Mouse (Mus musculus) embryonic facial prominence, embryonic 14.5 days (tissue): ENCODE measurements around the gene Slc25a20. TPM values are rescaled to one million over a fixed set of nuclear protein-coding genes. Genes with fewer than 3 reads are reported as not detected.

Source experiments
- ATAC-seq: fragments of 200-750 bp; cut with Nextera tagmentation; 2 replicates; pipeline ENCODE4 v1.8.0; 2017; ENCODE audit warnings: low read depth, moderate number of reproducible peaks, moderate TSS enrichment
- DNase-seq: peaks from one replicate; pipeline ENCODE4 v3.0.0-alpha.2; 2015; ENCODE audit warnings: low spot score
- H3K27ac ChIP-seq: fragments of 300-500 bp; sonication (generic); replicated peaks from 2 replicates; pipeline ENCODE4 v1.5.1; 2014; ENCODE audit warnings: low read depth, mild to moderate bottlenecking, low read length, moderate library complexity
- H3K27me3 ChIP-seq: fragments of 300-500 bp; sonication (generic); replicated peaks from 2 replicates; pipeline ENCODE4 v1.6.1; 2014; ENCODE audit warnings: low read length; ENCODE audit not compliant: control insufficient read depth, insufficient read depth
- H3K36me3 ChIP-seq: fragments of 300-500 bp; sonication (generic); 2 replicates; pipeline ENCODE4 v1.6.1; 2014; ENCODE audit warnings: low read length, mixed read lengths; ENCODE audit not compliant: control insufficient read depth, insufficient read depth
- H3K4me1 ChIP-seq: fragments of 300-500 bp; sonication (generic); 2 replicates; pipeline ENCODE4 v1.6.1; 2014; ENCODE audit warnings: antibody characterized with exemption, low read length; ENCODE audit not compliant: control insufficient read depth, insufficient read depth
- H3K4me2 ChIP-seq: fragments of 300-500 bp; sonication (generic); 2 replicates; pipeline ENCODE4 v1.6.1; 2014; ENCODE audit warnings: low read depth, mild to moderate bottlenecking, low read length, moderate library complexity, mixed read lengths
- H3K4me3 ChIP-seq: fragments of 300-500 bp; sonication (generic); 2 replicates; pipeline ENCODE4 v1.5.1; 2014; ENCODE audit warnings: low read depth, mild to moderate bottlenecking, low read length
- H3K9ac ChIP-seq: fragments of 300-500 bp; sonication (generic); 2 replicates; pipeline ENCODE4 v1.6.1; 2014; ENCODE audit warnings: low read depth, mild to moderate bottlenecking, low read length, moderate library complexity, mixed read lengths
- H3K9me3 ChIP-seq: fragments of 300-500 bp; sonication (generic); 2 replicates; pipeline ENCODE4 v1.6.1; 2016; ENCODE audit warnings: low read length; ENCODE audit not compliant: control insufficient read depth
- WGBS: fragments of 180-500 bp; shearing (Covaris S2); extraction: QIAGEN DNeasy Blood & Tissue Kit; methylation state at CpG from one replicate; pipeline ENCODE4 v1.1.7; 2014; 5-methylcytosine and 5-hydroxymethylcytosine counted together
- polyA plus RNA-seq: library from polyadenylated mRNA; unstranded; fragments of >200 nt; fragmentation: Nextera tagmentation; extraction: Ambion mirVana; gene quantifications from 2 replicates; pipeline ENCODE4 v1.2.1, GENCODE M21; 2014

Gene Slc25a20
- polyA plus RNA-seq, 1 experiment from 2014 or later: 24.0 TPM

DNA sequence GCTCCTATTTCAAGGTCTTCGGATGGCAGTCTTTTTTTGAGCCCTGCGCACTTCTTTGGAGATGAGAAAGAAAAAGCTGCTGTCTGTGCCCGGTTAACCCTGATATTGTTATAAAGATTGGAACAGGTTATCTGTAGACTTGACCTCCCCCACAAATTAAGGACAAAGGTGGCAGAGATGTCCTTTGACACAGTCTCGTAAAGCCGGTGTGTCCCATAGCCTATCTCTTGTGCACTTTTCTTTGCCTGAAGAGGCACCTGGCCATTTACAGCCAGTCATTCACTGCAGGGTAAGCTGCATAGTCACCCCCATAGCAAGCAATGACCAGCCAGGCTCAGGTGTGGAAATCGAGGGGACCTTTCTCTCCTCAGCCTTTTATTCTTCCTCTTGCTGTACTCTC, 772 bp downstream of the Slc25a20 start:
- Histone ChIP-seq H3K9ac (peak overlapping the region; percentile 65), H3K4me2 (peak overlapping the region; percentile 61), H3K4me3 (peak overlapping the region; percentile 72), H3K9me3 (no peaks in the 10 kb centered on the region), H3K27ac (no peak overlapping the region), H3K27me3 (no peaks in the 10 kb centered on the region), H3K4me1 (peaks cover 4% of the 10 kb centered on the region; the same call in 1 of the 2 replicates), H3K36me3 (no peaks in the 10 kb centered on the region)
- no peak for DNase-seq
- 44% methylated on average over 6 of the region's 6 CpGs for WGBS
- ATAC-seq: no peak

DNA sequence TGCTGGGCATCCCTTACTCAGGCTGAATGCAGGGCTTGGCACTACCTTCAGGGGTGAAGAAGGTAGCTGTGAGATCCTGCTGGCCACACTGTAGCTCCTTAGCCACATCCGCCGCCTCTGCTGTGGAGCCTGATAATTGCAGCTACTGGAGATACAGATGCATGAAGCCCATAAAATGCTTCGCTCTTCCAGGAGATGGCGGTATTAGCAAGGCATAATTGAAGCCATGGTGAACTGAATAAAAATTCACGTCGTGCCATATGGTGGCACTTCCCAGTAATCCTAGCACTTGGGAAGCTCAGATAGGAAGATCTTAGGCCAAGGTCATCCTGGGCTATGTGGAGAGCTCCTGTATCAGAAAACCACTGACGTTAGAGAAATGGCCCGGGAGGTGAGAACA, 8.0 kb downstream of the Slc25a20 start:
- ATAC-seq: no peak
- H3K27ac ChIP-seq: no peak overlapping the region
- WGBS: 54% methylated on average over 8 of the region's 8 CpGs

DNA sequence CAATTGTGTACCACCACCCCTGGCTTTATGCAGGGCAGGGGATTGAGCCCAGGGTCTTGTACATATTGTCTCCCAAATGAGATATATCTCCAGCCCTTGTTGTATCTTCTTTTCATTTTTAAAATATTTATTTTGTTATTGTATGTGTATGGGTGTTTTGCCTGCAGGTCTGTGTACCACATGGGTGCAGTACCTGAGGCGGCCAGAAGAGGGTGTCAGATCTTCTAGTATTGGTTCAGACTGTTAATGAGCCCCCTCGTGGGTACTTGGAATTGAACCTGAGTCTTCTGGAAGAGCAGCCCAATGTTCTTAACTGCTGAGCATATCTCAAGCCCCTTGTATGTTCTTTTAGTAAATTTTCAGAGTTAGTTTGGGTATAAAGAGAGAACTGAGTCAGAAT, 11.3 kb downstream of the Slc25a20 start:
- 54% methylated on average over 2 of the region's 2 CpGs for WGBS
- Histone ChIP-seq H3K4me3 (no peak overlapping the region), H3K4me1 (no peaks in the 10 kb centered on the region), H3K9ac (no peak overlapping the region), H3K27ac (no peak overlapping the region), H3K27me3 (no peaks in the 10 kb centered on the region), H3K9me3 (peaks cover 5% of the 10 kb centered on the region; the same call in 1 of the 2 replicates), H3K36me3 (peaks cover 39% of the 10 kb centered on the region), H3K4me2 (no peak overlapping the region)
- DNase-seq (no peak), ATAC-seq (no peak)

More for the DNA sequence above, 8.0 kb downstream of the Slc25a20 start:
- Histone ChIP-seq H3K4me1 (no peaks in the 10 kb centered on the region), H3K27me3 (no peaks in the 10 kb centered on the region), H3K9ac (no peak overlapping the region), H3K9me3 (peaks cover 5% of the 10 kb centered on the region; the same call in 1 of the 2 replicates), H3K4me2 (no peak overlapping the region), H3K36me3 (peaks cover 26% of the 10 kb centered on the region), H3K4me3 (no peak overlapping the region)
- peak; percentile 24 for DNase-seq

DNA sequence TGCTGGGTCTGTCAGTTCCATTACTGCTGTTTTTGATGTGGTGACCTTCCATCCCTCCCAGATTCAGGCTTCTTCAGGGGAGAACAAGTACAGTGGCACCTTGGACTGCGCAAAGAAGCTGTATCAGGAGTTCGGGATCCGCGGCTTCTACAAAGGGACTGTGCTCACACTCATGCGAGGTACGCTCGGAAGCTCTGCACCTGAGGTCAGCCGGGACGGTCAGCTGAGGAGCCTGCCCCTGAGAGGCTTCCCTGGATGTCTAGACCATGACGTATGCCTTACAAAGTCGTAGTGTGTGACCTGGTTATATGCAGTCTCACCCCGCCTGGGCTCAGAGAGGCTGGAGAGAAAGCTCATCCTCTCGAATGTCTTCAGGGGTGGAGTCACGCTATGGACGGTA, 18.1 kb downstream of the Slc25a20 start:
- no peak for ATAC-seq
- H3K27me3 ChIP-seq: no peaks in the 10 kb centered on the region
- H3K9me3 ChIP-seq: no peaks in the 10 kb centered on the region
- H3K4me3 ChIP-seq: no peak overlapping the region
- H3K9ac ChIP-seq: no peak overlapping the region
- DNase-seq: no peak
- 91% methylated on average over 15 of the region's 15 CpGs for WGBS
- H3K27ac ChIP-seq: no peak overlapping the region
- peaks cover 65% of the 10 kb centered on the region for H3K36me3 ChIP-seq
- H3K4me2 ChIP-seq: no peak overlapping the region
- H3K4me1 ChIP-seq: no peaks in the 10 kb centered on the region

DNA sequence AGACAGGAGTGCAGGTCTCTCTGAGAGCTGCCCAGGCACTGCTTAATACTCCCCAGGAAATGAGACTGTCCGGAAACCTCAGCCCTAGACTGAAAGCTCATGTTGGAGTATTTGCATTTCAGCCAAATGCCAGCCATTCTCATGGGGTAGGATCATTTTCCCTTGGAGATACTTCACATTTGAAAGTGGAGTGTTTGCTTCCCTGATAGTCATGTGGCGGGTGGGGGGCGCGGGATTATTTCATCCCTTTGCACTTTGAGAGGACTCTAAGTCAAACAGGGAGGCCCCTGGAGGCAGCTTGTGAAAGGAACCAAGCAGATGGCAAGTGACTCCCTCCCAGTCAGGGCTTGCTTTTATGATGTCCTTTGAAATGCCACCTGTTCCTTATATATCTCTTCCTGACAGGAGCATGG, 24.6 kb downstream of the Slc25a20 start:
- no peak overlapping the region for H3K4me3 ChIP-seq
- no peak overlapping the region for H3K4me2 ChIP-seq
- 33% methylated on average over 4 of the region's 4 CpGs for WGBS
- DNase-seq (peak; percentile 62), ATAC-seq (peak; percentile 35)
- H3K27me3 ChIP-seq: no peaks in the 10 kb centered on the region
- no peak overlapping the region for H3K27ac ChIP-seq
- H3K9me3 ChIP-seq: no peaks in the 10 kb centered on the region
- peaks cover 31% of the 10 kb centered on the region; the same call in 1 of the 2 replicates for H3K36me3 ChIP-seq
- no peaks in the 10 kb centered on the region for H3K4me1 ChIP-seq
- H3K9ac ChIP-seq: no peak overlapping the region

DNA sequence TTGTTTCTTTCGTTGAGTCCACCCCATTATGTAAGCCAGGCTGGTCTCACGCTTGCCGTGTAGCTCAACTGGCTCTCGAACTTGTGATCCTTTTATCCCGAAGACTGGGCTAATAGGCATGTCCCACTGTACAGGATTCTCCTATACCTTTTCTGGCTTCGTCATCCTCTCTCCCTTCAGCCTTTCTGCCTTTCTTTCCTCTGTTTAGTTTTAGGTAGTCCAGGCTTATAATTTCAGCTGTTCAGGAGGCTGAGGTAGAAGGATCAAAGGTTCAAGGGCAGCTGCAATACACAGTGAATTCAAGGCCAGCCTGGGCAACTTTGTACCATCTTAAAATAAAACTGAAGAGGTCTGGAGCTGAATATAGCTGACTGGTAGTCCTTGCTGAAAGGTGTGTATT, 25.3 kb downstream of the Slc25a20 start:
- no peak for DNase-seq
- 82% methylated on average over 6 of the region's 6 CpGs for WGBS

DNA sequence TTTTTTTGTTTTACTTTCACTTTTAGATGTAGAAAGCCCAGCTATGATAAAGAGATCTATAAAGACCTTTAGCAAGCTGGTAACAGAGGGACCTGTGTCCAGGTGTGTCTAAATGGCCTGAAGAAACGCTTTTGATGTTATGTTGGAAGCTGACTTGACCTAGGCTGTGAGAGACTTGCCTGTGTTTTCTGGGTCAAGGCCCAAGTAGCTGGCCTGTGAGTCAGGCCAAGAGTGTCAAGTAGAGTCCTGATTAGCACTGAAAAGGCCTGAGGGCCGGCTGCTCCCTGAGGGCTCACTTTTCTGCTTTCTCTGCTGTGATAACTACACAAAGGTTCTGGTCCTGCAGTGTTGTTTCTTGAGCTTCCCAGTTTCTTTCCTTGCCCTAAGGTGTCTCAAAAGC, 25.8 kb downstream of the Slc25a20 start:
- no peak overlapping the region for H3K27ac ChIP-seq
- H3K9ac ChIP-seq: no peak overlapping the region
- no peaks in the 10 kb centered on the region for H3K27me3 ChIP-seq
- peaks cover 24% of the 10 kb centered on the region; the same call in 1 of the 2 replicates for H3K36me3 ChIP-seq
- WGBS: 71% methylated on average over 2 of the region's 2 CpGs
- no peak overlapping the region for H3K4me3 ChIP-seq
- ATAC-seq (no peak), DNase-seq (no peak)
- no peaks in the 10 kb centered on the region for H3K4me1 ChIP-seq
- no peaks in the 10 kb centered on the region for H3K9me3 ChIP-seq
- H3K4me2 ChIP-seq: no peak overlapping the region

More for the DNA sequence above, 25.3 kb downstream of the Slc25a20 start:
- Histone ChIP-seq H3K27ac (no peak overlapping the region), H3K4me3 (no peak overlapping the region), H3K9ac (no peak overlapping the region), H3K4me2 (no peak overlapping the region), H3K36me3 (peaks cover 29% of the 10 kb centered on the region; the same call in 1 of the 2 replicates), H3K4me1 (no peaks in the 10 kb centered on the region), H3K9me3 (no peaks in the 10 kb centered on the region), H3K27me3 (no peaks in the 10 kb centered on the region)
- ATAC-seq: no peak

DNA sequence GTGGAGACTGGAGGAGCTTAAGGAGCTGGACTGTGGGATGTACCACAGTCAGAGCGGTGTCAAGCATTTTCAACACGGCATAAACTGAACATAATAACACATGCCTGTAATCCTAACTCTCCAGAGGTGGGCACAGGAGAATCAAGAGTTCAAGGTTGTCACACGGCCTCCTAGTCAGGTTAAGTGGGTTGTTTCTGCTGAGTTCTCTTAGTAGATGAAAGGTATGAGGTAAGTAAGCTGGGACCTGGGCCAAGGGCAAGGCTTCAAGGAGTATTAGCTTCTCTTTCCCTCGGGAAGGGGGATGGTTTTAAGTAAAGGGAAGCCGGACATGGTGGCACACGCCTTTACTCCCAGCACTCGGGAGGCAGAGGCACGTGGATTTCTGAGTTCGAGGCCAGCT, 26.6 kb downstream of the Slc25a20 start:
- H3K4me3 ChIP-seq: no peak overlapping the region
- no peaks in the 10 kb centered on the region for H3K27me3 ChIP-seq
- no peak overlapping the region for H3K4me2 ChIP-seq
- H3K9ac ChIP-seq: no peak overlapping the region
- H3K36me3 ChIP-seq: peaks cover 17% of the 10 kb centered on the region; the same call in 1 of the 2 replicates
- no peak overlapping the region for H3K27ac ChIP-seq
- ATAC-seq: no peak
- DNase-seq: peak; percentile 47
- H3K9me3 ChIP-seq: no peaks in the 10 kb centered on the region
- 68% methylated on average over 9 of the region's 9 CpGs for WGBS
- peaks cover 5% of the 10 kb centered on the region; the same call in 1 of the 2 replicates for H3K4me1 ChIP-seq

DNA sequence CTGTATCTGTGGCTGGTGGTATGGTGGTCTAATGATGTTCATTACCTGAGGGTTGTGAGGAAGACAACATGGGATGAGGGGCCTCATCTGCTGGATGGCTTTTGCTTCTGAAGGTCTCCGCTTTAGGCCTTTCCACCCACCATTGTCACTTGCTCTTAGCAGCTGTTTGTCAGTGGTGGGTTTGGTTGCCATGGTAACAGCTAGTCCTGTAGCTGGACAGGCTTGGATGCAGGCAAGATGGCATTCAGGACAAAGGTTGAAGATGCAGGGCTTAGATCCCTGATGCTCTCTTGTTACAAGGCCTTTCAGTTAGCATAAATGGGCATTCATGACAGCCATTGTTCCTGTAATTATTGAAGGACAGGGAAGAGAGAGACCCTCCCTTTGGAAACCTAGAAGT, 27.2 kb downstream of the Slc25a20 start, which contains the start of gene Prkar2a:
Gene Prkar2a, plus strand, starts transcription at position 209 of the 400 bp plus-strand sequence.
- Histone ChIP-seq H3K4me3 (no peak within 1 kb of the TSS), H3K27ac (no peak within 1 kb of the TSS), H3K9ac (no peak within 1 kb of the TSS), H3K27me3 (no peaks in the 10 kb centered on the region), H3K4me2 (no peak within 1 kb of the TSS), H3K9me3 (no peaks in the 10 kb centered on the region), H3K4me1 (peaks cover 11% of the 10 kb centered on the region), H3K36me3 (0 out of 2 replicates have a peak, but pooled peaks cover 13% of the 10 kb centered on the region)
- 91% methylated on average over 1 of the region's 1 CpGs for WGBS
- ATAC-seq (no peak), DNase-seq (peak; percentile 29)
